Mouse (Mus musculus): ENCODE data around the gene C1qb.

- TF ChIP-seq CTCF (IDR thresholded peaks at IDR 0.05; ENCODE audit: control insufficient read depth, insufficient read depth, insufficient read length) (no peak), USF1 (IDR thresholded peaks at IDR 0.05; ENCODE audit: low read depth) (no peak), FOSL1 (IDR thresholded peaks at IDR 0.05; ENCODE audit: insufficient read depth, low read length, poor library complexity, severe bottlenecking) (no peak), MAX (IDR thresholded peaks at IDR 0.05) (no peak), MYOD1 (IDR thresholded peaks at IDR 0.05; ENCODE audit: control insufficient read depth, insufficient read length, low read depth) (no peak)
Observed at GRCm38 (mm10) chr4:136916359-136917164, 30.6 kb upstream of the C1qb start.

All from C2C12 (cell line).